Mouse (Mus musculus) frontal cortex, postnatal 25 days (tissue): ENCODE results near the gene Zcchc2.

Experiments used
- DNase-seq, 2 experiments: peaks; one replicate each; pipeline ENCODE4 v3.0.0; 2022; ENCODE audit warnings: low spot score in 2 of 2

Zcchc2 gene

GRCm38 (mm10) chr1:105990138-105990821 lies at the start of gene Zcchc2:
TSS of gene Zcchc2 (plus strand) at chr1:105990406.
- peak; percentile 93 to 97 for DNase-seq

- DNase-seq: no peak
Measured at GRCm38 (mm10) chr1:105944927-105945580, 45.2 kb upstream of the Zcchc2 start.

- DNase-seq: no peak
Measured at GRCm38 (mm10) chr1:105946581-105947540, 43.3 kb upstream of the Zcchc2 start.

GRCm38 (mm10) chr1:105948352-105948751 lies 41.9 kb upstream of the Zcchc2 start:
- no peak for DNase-seq

GRCm38 (mm10) chr1:105953588-105953987 lies 36.6 kb upstream of the Zcchc2 start:
- DNase-seq: no peak

- DNase-seq: no peak
Measured at GRCm38 (mm10) chr1:105954047-105954446, 36.2 kb upstream of the Zcchc2 start.

GRCm38 (mm10) chr1:105956057-105956456 lies 34.1 kb upstream of the Zcchc2 start:
- no peak for DNase-seq

GRCm38 (mm10) chr1:105961472-105961871 lies 28.7 kb upstream of the Zcchc2 start:
- DNase-seq: no peak

GRCm38 (mm10) chr1:105962084-105962818 lies 28.0 kb upstream of the Zcchc2 start:
- no peak for DNase-seq

- no peak for DNase-seq
Measured at GRCm38 (mm10) chr1:105962852-105963251, 27.4 kb upstream of the Zcchc2 start.

- DNase-seq: no peak
Measured at GRCm38 (mm10) chr1:105964514-105964913, 25.7 kb upstream of the Zcchc2 start.

- no peak for DNase-seq
Measured at GRCm38 (mm10) chr1:105965189-105965588, 25.0 kb upstream of the Zcchc2 start.

GRCm38 (mm10) chr1:105971490-105972170 lies 18.6 kb upstream of the Zcchc2 start:
- no peak for DNase-seq

- no peak for DNase-seq
Measured at GRCm38 (mm10) chr1:105974023-105974422, 16.2 kb upstream of the Zcchc2 start.

GRCm38 (mm10) chr1:105977446-105978094 lies 12.6 kb upstream of the Zcchc2 start:
- no peak for DNase-seq

- no peak for DNase-seq
Measured at GRCm38 (mm10) chr1:105980849-105981610, 9.2 kb upstream of the Zcchc2 start.

- no peak for DNase-seq
Measured at GRCm38 (mm10) chr1:105982496-105983364, 7.5 kb upstream of the Zcchc2 start.

GRCm38 (mm10) chr1:105984172-105984571 lies 6.0 kb upstream of the Zcchc2 start:
- no peak for DNase-seq

- no peak for DNase-seq
Measured at GRCm38 (mm10) chr1:105988171-105988570, 2.0 kb upstream of the Zcchc2 start.
